Mouse (Mus musculus) kidney, adult 2 months (tissue): Measurements from ENCODE around the gene Cdc42bpg.
A peak's percentile ranks its signal among the peaks of the same experiment; 100 is the strongest.

ENCODE experiments used
- CTCF ChIP-seq: fragments of 200-500 bp; conservative IDR thresholded peaks from 2 replicates; pipeline ENCODE4 v1.5.1; 2011; ENCODE audit warnings: low read depth, mild to moderate bottlenecking, control low read depth, low read length, moderate library complexity, mixed read lengths; ENCODE audit not compliant: insufficient read depth, insufficient read length
- POLR2A ChIP-seq: fragments of 200-500 bp; IDR thresholded peaks from one replicate; pipeline ENCODE4 v1.6.1; 2011; ENCODE audit warnings: low read depth, low read length, control low read depth

- TF ChIP-seq POLR2A (no peak), CTCF (peak; percentile 31; the same call in 1 of the 2 replicates)
These were observed 28.6 kb downstream of the Cdc42bpg start, which contains the start of gene Men1 for GRCm38 (mm10) chr19:6334673-6335457.
